Comparison of ENCODE assay signal across 19 mouse cellular contexts in genomic region chr2:49741026-49741425, GRCm38 (mm10). TPM values are rescaled to one million over a fixed set of nuclear protein-coding genes. Genes with fewer than 3 reads are reported as not detected.
DNase-seq lines count a peak whose midpoint lies in the region; ATAC-seq and TF ChIP-seq lines count a peak whose summit lies in the region.
"Had no signal": no experiment of that assay in that cellular context is flagged by ENCODE, and none has a peak within 500 bp of the region (broad histone marks: within the 10 kb centered on the region; RNA-seq: fewer than 3 reads in every experiment).

No protein-coding gene starts in this region.

- H3ac ChIP-seq in myocyte (ENCODE audit: control insufficient read depth, insufficient read length), result no peak overlapping the region

- H3K79me2 ChIP-seq in myocyte (ENCODE audit: control insufficient read depth, insufficient read depth), result no peaks in the 10 kb centered on the region

- ATAC-seq in forebrain, embryonic 12.5 days (ENCODE audit: low FRiP score), result no peak
- no peak for ATAC-seq in lung, embryonic 14.5 days (ENCODE audit: insufficient read depth)
- ATAC-seq in forebrain, embryonic 16.5 days, result no peak
- ATAC-seq in intestine, embryonic 16.5 days, result no peak
- ATAC-seq: activated CD4-positive, CD25-positive, alpha-beta regulatory T cell, adult 4 months; inflammation-experienced regulatory T-cells, adult 6 months; liver, embryonic 12.5 days; Patski had no signal

- H3K9me3 ChIP-seq in forebrain, embryonic 12.5 days, result no peaks in the 10 kb centered on the region
- no peaks in the 10 kb centered on the region for H3K9me3 ChIP-seq in forebrain, embryonic 10.5 days
- no peaks in the 10 kb centered on the region for H3K9me3 ChIP-seq in lung, embryonic 14.5 days (ENCODE audit: low read depth, low read length)
- no peaks in the 10 kb centered on the region for H3K9me3 ChIP-seq in forebrain, embryonic 16.5 days (ENCODE audit: control insufficient read depth, low read length)
- no peaks in the 10 kb centered on the region for H3K9me3 ChIP-seq in intestine, embryonic 16.5 days (ENCODE audit: control insufficient read depth, low read length)
- H3K9me3 ChIP-seq: heart, embryonic 10.5 days; liver, embryonic 12.5 days; lung, embryonic 15.5 days had no signal

- no peak overlapping the region for H3K4me2 ChIP-seq in forebrain, embryonic 12.5 days
- H3K4me2 ChIP-seq in lung, embryonic 14.5 days, result no peak overlapping the region
- H3K4me2 ChIP-seq in forebrain, embryonic 16.5 days (ENCODE audit: low read length), result no peak overlapping the region
- H3K4me2 ChIP-seq in myocyte (ENCODE audit: low read depth), result peak overlapping the region; percentile 84
- H3K4me2 ChIP-seq in intestine, embryonic 16.5 days (ENCODE audit: low read depth, low read length), result no peak overlapping the region
- H3K4me2 ChIP-seq: liver, embryonic 12.5 days; lung, embryonic 15.5 days had no signal

- peak overlapping the region; percentile 0; the same call in 1 of the 2 replicates for H3K27ac ChIP-seq in forebrain, embryonic 12.5 days
- no peak overlapping the region for H3K27ac ChIP-seq in forebrain, embryonic 10.5 days
- H3K27ac ChIP-seq in lung, embryonic 14.5 days (ENCODE audit: low read depth), result no peak overlapping the region
- H3K27ac ChIP-seq in forebrain, embryonic 16.5 days (ENCODE audit: low read length), result peak overlapping the region; percentile 84
- H3K27ac ChIP-seq in intestine, embryonic 16.5 days (ENCODE audit: low read length), result no peak overlapping the region
- H3K27ac ChIP-seq: heart, embryonic 10.5 days; liver, embryonic 12.5 days; lung, embryonic 15.5 days had no signal

- H3K27me3 ChIP-seq in forebrain, embryonic 12.5 days, result no peaks in the 10 kb centered on the region
- H3K27me3 ChIP-seq in forebrain, embryonic 10.5 days (ENCODE audit: poor library complexity, severe bottlenecking), result no peaks in the 10 kb centered on the region
- H3K27me3 ChIP-seq in lung, embryonic 14.5 days (ENCODE audit: insufficient read depth, low read length), result no peaks in the 10 kb centered on the region
- H3K27me3 ChIP-seq in forebrain, embryonic 16.5 days (replicated peaks; ENCODE audit: control insufficient read depth, insufficient read depth, low read length), result no peaks in the 10 kb centered on the region
- H3K27me3 ChIP-seq in myocyte (ENCODE audit: control insufficient read depth, insufficient read depth, insufficient read length), result no peaks in the 10 kb centered on the region
- H3K27me3 ChIP-seq in intestine, embryonic 16.5 days (replicated peaks; ENCODE audit: control insufficient read depth, insufficient read depth, low read length), result no peaks in the 10 kb centered on the region
- H3K27me3 ChIP-seq: liver, embryonic 12.5 days; lung, embryonic 15.5 days; Patski had no signal

- H3K4me3 ChIP-seq in forebrain, embryonic 12.5 days (replicated peaks), result no peak overlapping the region
- no peak overlapping the region for H3K4me3 ChIP-seq in forebrain, embryonic 10.5 days
- no peak overlapping the region for H3K4me3 ChIP-seq in lung, embryonic 14.5 days (ENCODE audit: low read depth, low read length)
- H3K4me3 ChIP-seq in forebrain, embryonic 16.5 days (replicated peaks; ENCODE audit: low read length), result no peak overlapping the region
- H3K4me3 ChIP-seq in myocyte, result no peak overlapping the region
- H3K4me3 ChIP-seq in intestine, embryonic 16.5 days (ENCODE audit: low read length), result no peak overlapping the region
- H3K4me3 ChIP-seq: erythroblast, embryonic 14.5 days; heart, embryonic 10.5 days; liver, embryonic 12.5 days; lung, embryonic 15.5 days had no signal

- no peak for TF ChIP-seq POLR2A in myocyte (IDR thresholded peaks at IDR 0.05; ENCODE audit: insufficient read length, low read depth)

- WGBS in forebrain, embryonic 12.5 days, result 74% methylated on average over 6 of the region's 6 CpGs
- WGBS in forebrain, embryonic 10.5 days, result 78% methylated on average over 6 of the region's 6 CpGs
- WGBS in lung, embryonic 14.5 days, result 46% methylated on average over 6 of the region's 6 CpGs
- WGBS in forebrain, embryonic 16.5 days, result 71% methylated on average over 6 of the region's 6 CpGs
- 72% methylated on average over 6 of the region's 6 CpGs for WGBS in intestine, embryonic 16.5 days

- H3K4me1 ChIP-seq in forebrain, embryonic 12.5 days, result peaks cover 19% of the 10 kb centered on the region
- H3K4me1 ChIP-seq in forebrain, embryonic 10.5 days, result peaks cover 15% of the 10 kb centered on the region
- H3K4me1 ChIP-seq in lung, embryonic 14.5 days (ENCODE audit: insufficient read depth), result 0 out of 2 replicates have a peak, but pooled peaks cover 5% of the 10 kb centered on the region
- H3K4me1 ChIP-seq in forebrain, embryonic 16.5 days (replicated peaks; ENCODE audit: control insufficient read depth, insufficient read depth, low read length), result peaks cover 44% of the 10 kb centered on the region
- peaks cover 8% of the 10 kb centered on the region for H3K4me1 ChIP-seq in intestine, embryonic 16.5 days (ENCODE audit: control insufficient read depth, insufficient read depth, low read length)
- H3K4me1 ChIP-seq: liver, embryonic 12.5 days had no signal

- no peak for TF ChIP-seq CTCF in lung, embryonic 14.5 days (IDR thresholded peaks at IDR 0.05; ENCODE audit: low read depth)

- peaks cover 82% of the 10 kb centered on the region for H3K36me3 ChIP-seq in forebrain, embryonic 12.5 days (replicated peaks)
- peaks cover 93% of the 10 kb centered on the region for H3K36me3 ChIP-seq in forebrain, embryonic 10.5 days (replicated peaks)
- H3K36me3 ChIP-seq in lung, embryonic 14.5 days (ENCODE audit: insufficient read depth), result no peaks in the 10 kb centered on the region
- peaks cover 15% of the 10 kb centered on the region for H3K36me3 ChIP-seq in forebrain, embryonic 16.5 days (ENCODE audit: control insufficient read depth, insufficient read depth)
- no peaks in the 10 kb centered on the region for H3K36me3 ChIP-seq in myocyte (ENCODE audit: control insufficient read depth, insufficient read depth)
- H3K36me3 ChIP-seq in intestine, embryonic 16.5 days (ENCODE audit: control insufficient read depth, insufficient read depth, low read length), result no peaks in the 10 kb centered on the region
- H3K36me3 ChIP-seq: heart, embryonic 10.5 days; liver, embryonic 12.5 days; lung, embryonic 15.5 days had no signal

- H3K9ac ChIP-seq in forebrain, embryonic 12.5 days, result no peak overlapping the region
- H3K9ac ChIP-seq in lung, embryonic 14.5 days, result no peak overlapping the region
- H3K9ac ChIP-seq in forebrain, embryonic 16.5 days (replicated peaks; ENCODE audit: low read depth, low read length), result no peak overlapping the region
- H3K9ac ChIP-seq in intestine, embryonic 16.5 days (ENCODE audit: low read depth, low read length), result no peak overlapping the region
- H3K9ac ChIP-seq: liver, embryonic 12.5 days; lung, embryonic 15.5 days had no signal

- DNase-seq in forebrain, embryonic 10.5 days (ENCODE audit: extremely low spot score, low spot score), result no peak
- peak; percentile 24 for DNase-seq in lung, embryonic 14.5 days
- no peak for DNase-seq in lung, postnatal 14 days
- DNase-seq: adrenal gland, postnatal 36 days; B cell, adult 2 months; gastrocnemius, postnatal 36 days; heart, postnatal 10 days; kidney, adult 9 months had no signal

TF ChIP-seq in myocyte, 11 proteins besides CTCF, POLR2A, EP300 and RAD21:
- TF ChIP-seq USF1 (IDR thresholded peaks at IDR 0.05; ENCODE audit: low read depth) (no peak), CEBPB (IDR thresholded peaks at IDR 0.05; ENCODE audit: insufficient read depth, poor library complexity, severe bottlenecking) (no peak), MAX (IDR thresholded peaks at IDR 0.05; ENCODE audit: low read depth) (no peak), MYOD1 (IDR thresholded peaks at IDR 0.05; ENCODE audit: control insufficient read depth in 1 of 3, insufficient read length in 2 of 3, low read depth in 2 of 3) (no peak), TCF3 (IDR thresholded peaks at IDR 0.05; ENCODE audit: insufficient read length, low read depth) (no peak), POLR2AphosphoS2 (IDR thresholded peaks at IDR 0.05; ENCODE audit: insufficient read length, low read depth) (no peak), E2F4 (IDR thresholded peaks at IDR 0.05; ENCODE audit: insufficient read depth) (no peak), SRF (IDR thresholded peaks at IDR 0.05; ENCODE audit: control insufficient read depth, insufficient read length, low read depth) (no peak)

RNA-seq across cellular contexts. Expression of gene Lypd6b, which starts 46.5 kb away (rescaled TPM):
- 1.6 and 2.3 TPM in 2 replicates for polyA plus RNA-seq in forebrain, embryonic 12.5 days (2016; fragmentation: Nextera tagmentation; extraction: Ambion mirVana)
- 1.5 and 1.7 TPM in 2 replicates for polyA plus RNA-seq in forebrain, embryonic 10.5 days (2016; fragmentation: Nextera tagmentation; extraction: Ambion mirVana)
- 1.2 and 2.0 TPM in 2 replicates for polyA plus RNA-seq in lung, embryonic 14.5 days (2014; fragmentation: Nextera tagmentation; extraction: Ambion mirVana)
- polyA plus RNA-seq in forebrain, embryonic 16.5 days (2015; fragmentation: Nextera tagmentation; extraction: Ambion mirVana), result 8.7 and 12.4 TPM in 2 replicates
- polyA plus RNA-seq in myocyte (2012; fragmentation: generic; extraction: Trizol), result 0.35 TPM
- 2.0 and 2.6 TPM in 2 replicates for polyA plus RNA-seq in intestine, embryonic 16.5 days (2015; fragmentation: Nextera tagmentation; extraction: Ambion mirVana)
- polyA plus RNA-seq: erythroblast, embryonic 14.5 days had no signal

Comparison
In these comparisons a context has a peak if more than half of its experiments do, and no peak if none do; other contexts are left out.
1. H3K27ac ChIP-seq: peak in forebrain, embryonic 12.5 days (single experiment) and forebrain, embryonic 16.5 days (single experiment); none in forebrain, embryonic 10.5 days (single experiment), lung, embryonic 14.5 days (single experiment) and intestine, embryonic 16.5 days (single experiment).